Mouse (Mus musculus): ENCODE results near the gene Ston1. TPM values are rescaled to one million over a fixed set of nuclear protein-coding genes. Genes with fewer than 3 reads are reported as not detected.

The Ston1 gene
- polyA plus RNA-seq, 1 experiment from 2014 or later, result 3.4 TPM

GRCm38 (mm10) chr17:88632631-88633030 is 35.1 kb downstream of the Ston1 start:
- H3K4me2 ChIP-seq (ENCODE audit: low read depth, low read length, severe bottlenecking), result no peak overlapping the region
- H3K4me1 ChIP-seq (replicated peaks; ENCODE audit: control insufficient read depth, insufficient read depth, low read length), result peaks cover 2% of the 10 kb centered on the region
- WGBS, result 91% methylated on average over 3 of the region's 3 CpGs
- no peak overlapping the region for H3K9ac ChIP-seq (ENCODE audit: low read length)
- DNase-seq (ENCODE audit: low spot score) (peak; percentile 22), ATAC-seq (replicated peaks; ENCODE audit: low FRiP score) (no peak)
- no peaks in the 10 kb centered on the region; the same call in 1 of the 2 replicates for H3K36me3 ChIP-seq (ENCODE audit: control insufficient read depth, insufficient read depth, low read length)
- H3K27ac ChIP-seq (ENCODE audit: low read depth, low read length), result no peak overlapping the region
- no peaks in the 10 kb centered on the region for H3K9me3 ChIP-seq (ENCODE audit: control insufficient read depth, low read length)
- H3K4me3 ChIP-seq (ENCODE audit: low read depth, low read length), result no peak overlapping the region
- H3K27me3 ChIP-seq (ENCODE audit: control insufficient read depth, insufficient read depth, low read length), result no peaks in the 10 kb centered on the region

GRCm38 (mm10) chr17:88636076-88636475 is 38.6 kb downstream of the Ston1 start:
- Histone ChIP-seq H3K9me3 (ENCODE audit: control insufficient read depth, low read length) (no peaks in the 10 kb centered on the region), H3K4me1 (replicated peaks; ENCODE audit: control insufficient read depth, insufficient read depth, low read length) (no peaks in the 10 kb centered on the region), H3K4me3 (ENCODE audit: low read depth, low read length) (no peak overlapping the region), H3K36me3 (ENCODE audit: control insufficient read depth, insufficient read depth, low read length) (no peaks in the 10 kb centered on the region; the same call in 1 of the 2 replicates), H3K27me3 (ENCODE audit: control insufficient read depth, insufficient read depth, low read length) (no peaks in the 10 kb centered on the region), H3K9ac (ENCODE audit: low read length) (no peak overlapping the region), H3K4me2 (ENCODE audit: low read depth, low read length, severe bottlenecking) (no peak overlapping the region), H3K27ac (ENCODE audit: low read depth, low read length) (no peak overlapping the region)
- 87% methylated on average over 14 of the region's 14 CpGs for WGBS
- DNase-seq (ENCODE audit: low spot score), result peak; percentile 42
- no peak for ATAC-seq (replicated peaks; ENCODE audit: low FRiP score)

- no peaks in the 10 kb centered on the region; the same call in 1 of the 2 replicates for H3K36me3 ChIP-seq (ENCODE audit: control insufficient read depth, insufficient read depth, low read length)
- no peak overlapping the region for H3K9ac ChIP-seq (ENCODE audit: low read length)
- H3K27ac ChIP-seq (ENCODE audit: low read depth, low read length), result no peak overlapping the region
- no peaks in the 10 kb centered on the region for H3K4me1 ChIP-seq (replicated peaks; ENCODE audit: control insufficient read depth, insufficient read depth, low read length)
- DNase-seq (ENCODE audit: low spot score) (peak; percentile 53), ATAC-seq (replicated peaks; ENCODE audit: low FRiP score) (no peak)
- WGBS, result 58% methylated on average over 12 of the region's 12 CpGs
- H3K4me2 ChIP-seq (ENCODE audit: low read depth, low read length, severe bottlenecking), result no peak overlapping the region
- no peaks in the 10 kb centered on the region for H3K27me3 ChIP-seq (ENCODE audit: control insufficient read depth, insufficient read depth, low read length)
- no peaks in the 10 kb centered on the region for H3K9me3 ChIP-seq (ENCODE audit: control insufficient read depth, low read length)
- H3K4me3 ChIP-seq (ENCODE audit: low read depth, low read length), result no peak overlapping the region
Measured at GRCm38 (mm10) chr17:88636587-88636986, 39.1 kb downstream of the Ston1 start.

- DNase-seq (ENCODE audit: low spot score) (peak; percentile 81), ATAC-seq (replicated peaks; ENCODE audit: low FRiP score) (peak; percentile 63; the same call in 1 of the 2 replicates)
Measured at GRCm38 (mm10) chr17:88641012-88641411, 43.5 kb downstream of the Ston1 start.

GRCm38 (mm10) chr17:88641836-88642235 is 44.4 kb downstream of the Ston1 start:
- Histone ChIP-seq H3K9ac (ENCODE audit: low read length) (no peak overlapping the region), H3K27ac (ENCODE audit: low read depth, low read length) (no peak overlapping the region), H3K4me1 (replicated peaks; ENCODE audit: control insufficient read depth, insufficient read depth, low read length) (no peaks in the 10 kb centered on the region), H3K4me2 (ENCODE audit: low read depth, low read length, severe bottlenecking) (no peak overlapping the region), H3K36me3 (ENCODE audit: control insufficient read depth, insufficient read depth, low read length) (no peaks in the 10 kb centered on the region), H3K4me3 (ENCODE audit: low read depth, low read length) (no peak overlapping the region), H3K9me3 (ENCODE audit: control insufficient read depth, low read length) (no peaks in the 10 kb centered on the region), H3K27me3 (ENCODE audit: control insufficient read depth, insufficient read depth, low read length) (no peaks in the 10 kb centered on the region)
- WGBS, result 89% methylated on average over 8 of the region's 8 CpGs
- no peak for ATAC-seq (replicated peaks; ENCODE audit: low FRiP score)
- peak; percentile 48 for DNase-seq (ENCODE audit: low spot score)

More at GRCm38 (mm10) chr17:88641012-88641411, 43.5 kb downstream of the Ston1 start:
- H3K9ac ChIP-seq (ENCODE audit: low read length), result no peak overlapping the region
- no peak overlapping the region for H3K4me3 ChIP-seq (ENCODE audit: low read depth, low read length)
- H3K27ac ChIP-seq (ENCODE audit: low read depth, low read length), result no peak overlapping the region
- H3K4me1 ChIP-seq (replicated peaks; ENCODE audit: control insufficient read depth, insufficient read depth, low read length), result no peaks in the 10 kb centered on the region
- H3K4me2 ChIP-seq (ENCODE audit: low read depth, low read length, severe bottlenecking), result no peak overlapping the region
- no peaks in the 10 kb centered on the region; the same call in 1 of the 2 replicates for H3K36me3 ChIP-seq (ENCODE audit: control insufficient read depth, insufficient read depth, low read length)
- 28% methylated on average over 6 of the region's 6 CpGs for WGBS
- no peaks in the 10 kb centered on the region for H3K27me3 ChIP-seq (ENCODE audit: control insufficient read depth, insufficient read depth, low read length)
- H3K9me3 ChIP-seq (ENCODE audit: control insufficient read depth, low read length), result no peaks in the 10 kb centered on the region

GRCm38 (mm10) chr17:88644876-88645275 is 47.4 kb downstream of the Ston1 start:
- Histone ChIP-seq H3K9ac (ENCODE audit: low read length) (no peak overlapping the region), H3K9me3 (ENCODE audit: control insufficient read depth, low read length) (no peaks in the 10 kb centered on the region), H3K27ac (ENCODE audit: low read depth, low read length) (no peak overlapping the region), H3K36me3 (ENCODE audit: control insufficient read depth, insufficient read depth, low read length) (no peaks in the 10 kb centered on the region), H3K27me3 (ENCODE audit: control insufficient read depth, insufficient read depth, low read length) (no peaks in the 10 kb centered on the region), H3K4me1 (replicated peaks; ENCODE audit: control insufficient read depth, insufficient read depth, low read length) (no peaks in the 10 kb centered on the region), H3K4me3 (ENCODE audit: low read depth, low read length) (no peak overlapping the region), H3K4me2 (ENCODE audit: low read depth, low read length, severe bottlenecking) (no peak overlapping the region)
- WGBS, result 91% methylated on average over 7 of the region's 7 CpGs
- DNase-seq (ENCODE audit: low spot score) (no peak), ATAC-seq (replicated peaks; ENCODE audit: low FRiP score) (no peak)

- Histone ChIP-seq H3K4me1 (replicated peaks; ENCODE audit: control insufficient read depth, insufficient read depth, low read length) (no peaks in the 10 kb centered on the region), H3K36me3 (ENCODE audit: control insufficient read depth, insufficient read depth, low read length) (no peaks in the 10 kb centered on the region), H3K9me3 (ENCODE audit: control insufficient read depth, low read length) (no peaks in the 10 kb centered on the region), H3K4me2 (ENCODE audit: low read depth, low read length, severe bottlenecking) (no peak overlapping the region), H3K9ac (ENCODE audit: low read length) (no peak overlapping the region), H3K4me3 (ENCODE audit: low read depth, low read length) (no peak overlapping the region), H3K27me3 (ENCODE audit: control insufficient read depth, insufficient read depth, low read length) (no peaks in the 10 kb centered on the region), H3K27ac (ENCODE audit: low read depth, low read length) (no peak overlapping the region)
- no peak for DNase-seq (ENCODE audit: low spot score)
- 90% methylated on average over 11 of the region's 11 CpGs for WGBS
- no peak for ATAC-seq (replicated peaks; ENCODE audit: low FRiP score)
Measured at GRCm38 (mm10) chr17:88645299-88645698, 47.8 kb downstream of the Ston1 start.

GRCm38 (mm10) chr17:88647149-88647548 is 49.7 kb downstream of the Ston1 start:
- DNase-seq (ENCODE audit: low spot score) (no peak), ATAC-seq (replicated peaks; ENCODE audit: low FRiP score) (no peak)
- Histone ChIP-seq H3K4me2 (ENCODE audit: low read depth, low read length, severe bottlenecking) (no peak overlapping the region), H3K27ac (ENCODE audit: low read depth, low read length) (no peak overlapping the region), H3K9ac (ENCODE audit: low read length) (no peak overlapping the region), H3K4me1 (replicated peaks; ENCODE audit: control insufficient read depth, insufficient read depth, low read length) (no peaks in the 10 kb centered on the region), H3K9me3 (ENCODE audit: control insufficient read depth, low read length) (no peaks in the 10 kb centered on the region), H3K4me3 (ENCODE audit: low read depth, low read length) (no peak overlapping the region), H3K36me3 (ENCODE audit: control insufficient read depth, insufficient read depth, low read length) (no peaks in the 10 kb centered on the region), H3K27me3 (ENCODE audit: control insufficient read depth, insufficient read depth, low read length) (no peaks in the 10 kb centered on the region)
- 87% methylated on average over 3 of the region's 3 CpGs for WGBS

- Histone ChIP-seq H3K27ac (ENCODE audit: low read depth, low read length) (no peak overlapping the region), H3K36me3 (ENCODE audit: control insufficient read depth, insufficient read depth, low read length) (no peaks in the 10 kb centered on the region), H3K9ac (ENCODE audit: low read length) (no peak overlapping the region), H3K4me2 (ENCODE audit: low read depth, low read length, severe bottlenecking) (no peak overlapping the region), H3K9me3 (ENCODE audit: control insufficient read depth, low read length) (no peaks in the 10 kb centered on the region), H3K27me3 (ENCODE audit: control insufficient read depth, insufficient read depth, low read length) (no peaks in the 10 kb centered on the region; the same call in 1 of the 2 replicates), H3K4me1 (replicated peaks; ENCODE audit: control insufficient read depth, insufficient read depth, low read length) (no peaks in the 10 kb centered on the region), H3K4me3 (ENCODE audit: low read depth, low read length) (no peak overlapping the region)
- ATAC-seq (replicated peaks; ENCODE audit: low FRiP score) (0 out of 2 replicates have a peak, but pooled peaks have one; percentile 47), DNase-seq (ENCODE audit: low spot score) (peak; percentile 80)
- 6% methylated on average over 9 of the region's 9 CpGs for WGBS
Measured at GRCm38 (mm10) chr17:88652010-88652409, 54.5 kb downstream of the Ston1 start.
